Mouse (Mus musculus) olfactory bulb, adult 2 months (tissue): ENCODE measurements around the gene Kcnq5.

ENCODE experiments used
- CTCF ChIP-seq: fragments of 200-500 bp; IDR thresholded peaks from 2 replicates; pipeline ENCODE4 v1.5.1; 2012; ENCODE audit warnings: low read depth, mild to moderate bottlenecking, low read length, moderate library complexity; ENCODE audit not compliant: insufficient read depth
- POLR2A ChIP-seq: fragments of 200-500 bp; IDR thresholded peaks from 2 replicates; pipeline ENCODE4 v1.6.1; 2012; ENCODE audit warnings: mild to moderate bottlenecking, low read depth, low read length, moderate library complexity; ENCODE audit not compliant: insufficient read depth

DNA sequence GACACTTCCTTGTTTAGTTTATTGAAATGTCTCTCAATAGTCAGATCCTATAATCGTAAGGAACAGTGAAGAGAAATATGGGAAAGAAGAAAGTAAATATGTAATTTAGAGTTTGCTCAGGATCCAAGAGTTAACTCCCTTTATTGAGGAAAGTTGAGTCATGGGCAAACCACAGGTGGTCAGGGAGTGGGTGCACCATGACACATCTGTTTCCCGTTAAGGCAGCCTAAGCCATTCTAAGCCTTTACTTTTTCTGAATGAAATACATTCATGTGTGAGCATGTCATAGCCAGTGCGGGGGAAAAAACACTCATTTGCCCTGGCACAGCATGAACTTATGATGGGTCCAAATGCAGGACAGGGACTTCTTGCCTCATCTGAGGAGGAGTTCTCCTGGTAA lies 125.4 kb downstream of the Kcnq5 start:
- TF ChIP-seq CTCF (no peak), POLR2A (no peak)
